Mouse (Mus musculus) brain, embryonic 14.5 days (tissue): ENCODE measurements around the gene Clk2.

Experiments
- CTCF ChIP-seq: fragments of 200-500 bp; IDR thresholded peaks from 2 replicates; pipeline ENCODE4 v1.5.1; 2012; ENCODE audit warnings: inconsistent platforms, mild to moderate bottlenecking, moderate library complexity, borderline replicate concordance; ENCODE audit not compliant: insufficient read depth, insufficient read length; ENCODE audit errors: extremely low read depth
- POLR2A ChIP-seq: fragments of 200-500 bp; IDR thresholded peaks from 2 replicates; pipeline ENCODE4 v1.6.1; 2012; ENCODE audit warnings: mild to moderate bottlenecking, inconsistent platforms, borderline replicate concordance; ENCODE audit not compliant: poor library complexity, insufficient read depth, insufficient read length, severe bottlenecking; ENCODE audit errors: extremely low read depth

DNA sequence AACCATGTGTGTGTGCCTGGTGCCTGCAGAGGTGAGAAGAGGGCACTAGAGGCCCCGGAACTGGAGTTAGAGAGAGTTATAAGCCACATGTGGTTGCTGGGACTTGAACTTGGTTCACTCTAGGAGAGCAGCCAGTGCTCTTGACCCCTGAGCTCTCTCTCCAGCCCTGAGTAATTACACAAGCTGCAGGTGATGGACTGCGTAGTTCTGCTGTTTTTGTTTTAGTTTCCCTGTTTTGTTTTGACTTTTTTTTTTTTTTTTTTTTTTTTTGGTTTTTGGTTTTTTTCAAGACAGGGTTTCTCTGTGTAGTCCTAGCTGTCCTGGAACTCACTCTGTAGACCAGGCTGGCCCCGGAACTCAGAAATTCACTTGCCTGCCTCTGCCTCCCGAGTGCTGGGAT lies 2.8 kb upstream of the Clk2 start:
- TF ChIP-seq POLR2A (no peak), CTCF (no peak)
